Mouse (Mus musculus): ENCODE measurements around the gene Mief1. TPM values are rescaled to one million over a fixed set of nuclear protein-coding genes. Genes with fewer than 3 reads are reported as not detected.

Gene Mief1
- polyA plus RNA-seq (2014; fragmentation: Nextera tagmentation; extraction: Ambion mirVana): 41.8 and 47.3 TPM in 2 replicates

DNA sequence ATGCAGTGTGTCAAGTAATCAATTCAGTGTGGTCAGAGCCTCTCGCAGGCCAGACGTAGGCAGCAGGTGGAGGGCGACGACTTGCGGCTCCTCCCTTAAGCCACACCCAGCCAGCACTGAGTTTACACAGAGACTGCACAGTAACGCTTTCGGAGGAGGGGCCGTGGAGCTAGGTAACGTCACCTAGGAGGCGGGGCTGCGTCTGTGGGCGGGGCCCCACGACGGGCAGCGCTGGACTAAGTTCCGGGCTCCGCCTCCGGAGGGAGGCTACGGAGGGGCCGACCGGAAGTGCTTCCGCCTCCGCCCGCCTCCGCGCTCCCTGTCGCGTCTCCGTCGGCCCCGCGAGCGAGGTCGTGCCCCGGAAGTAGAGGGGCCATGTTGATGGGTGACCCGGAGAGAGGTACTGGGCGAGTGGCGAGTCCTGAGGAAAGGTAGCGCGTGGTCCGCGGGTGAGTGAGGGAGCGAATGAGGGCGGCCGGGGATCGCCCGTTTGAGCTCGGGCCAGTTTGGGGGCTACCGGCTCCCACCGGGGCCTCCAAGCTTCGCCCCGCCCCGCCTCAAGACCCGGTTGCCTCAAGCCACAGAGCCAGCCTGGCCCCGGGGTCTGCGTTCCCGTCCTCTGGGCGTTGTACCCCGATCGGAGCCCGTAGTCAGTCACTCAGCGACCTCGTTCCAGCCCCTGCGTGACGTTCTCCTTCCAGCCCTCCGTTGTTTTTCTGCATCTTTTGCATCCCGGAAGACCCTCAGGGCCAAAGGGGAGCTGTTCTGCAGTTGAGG is at the start of gene Mief1:
Mief1 (plus strand) TSS at position 286 of the 777 bp plus-strand sequence.
- Histone ChIP-seq H3K9ac (ENCODE audit: low read length) (peak within 1 kb of the TSS; percentile 81), H3K27me3 (ENCODE audit: control insufficient read depth, insufficient read depth, low read length) (no peaks in the 10 kb centered on the region), H3K4me3 (ENCODE audit: low read depth, low read length) (peak within 1 kb of the TSS; percentile 76), H3K4me2 (ENCODE audit: low read depth) (peak within 1 kb of the TSS; percentile 86), H3K9me3 (ENCODE audit: control insufficient read depth, low read length) (no peaks in the 10 kb centered on the region), H3K36me3 (ENCODE audit: control insufficient read depth, insufficient read depth, low read length) (peaks cover 2% of the 10 kb centered on the region; the same call in 1 of the 2 replicates), H3K4me1 (ENCODE audit: control insufficient read depth, insufficient read depth, low read length) (no peaks in the 10 kb centered on the region), H3K27ac (ENCODE audit: low read depth, low read length) (peak within 1 kb of the TSS; percentile 49)
- DNase-seq (ENCODE audit: low spot score) (peak; percentile 98), ATAC-seq (ENCODE audit: insufficient read depth, low FRiP score, low TSS enrichment) (peak; percentile 94)
- WGBS: under 1% methylated on average over 65 of the region's 67 CpGs

DNA sequence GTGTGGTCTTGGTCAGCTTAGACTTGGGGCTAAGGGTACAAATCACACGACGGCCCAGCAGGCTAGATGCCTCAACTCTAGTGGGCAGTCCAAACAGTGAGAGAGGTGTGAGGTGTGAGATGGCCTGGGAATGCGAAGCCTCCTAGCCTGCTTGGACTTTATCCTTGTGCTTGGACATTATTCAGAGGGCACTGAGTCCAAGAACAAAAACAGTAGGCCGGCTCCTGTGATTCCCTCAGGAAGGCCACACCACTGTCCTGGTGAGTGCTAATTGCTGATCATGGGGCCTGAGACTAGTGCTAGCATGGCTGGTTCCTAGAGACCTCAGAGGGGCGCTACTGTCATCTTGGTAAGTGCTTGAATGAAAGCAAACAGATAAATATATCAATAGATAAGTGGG is 44.9 kb upstream of the Mief1 start:
- Histone ChIP-seq H3K9ac (ENCODE audit: low read length) (no peak overlapping the region), H3K36me3 (ENCODE audit: control insufficient read depth, insufficient read depth, low read length) (no peaks in the 10 kb centered on the region), H3K27me3 (ENCODE audit: control insufficient read depth, insufficient read depth, low read length) (no peaks in the 10 kb centered on the region), H3K4me1 (ENCODE audit: control insufficient read depth, insufficient read depth, low read length) (no peaks in the 10 kb centered on the region), H3K9me3 (ENCODE audit: control insufficient read depth, low read length) (no peaks in the 10 kb centered on the region), H3K27ac (ENCODE audit: low read depth, low read length) (no peak overlapping the region), H3K4me3 (ENCODE audit: low read depth, low read length) (no peak overlapping the region), H3K4me2 (ENCODE audit: low read depth) (no peak overlapping the region)
- DNase-seq (ENCODE audit: low spot score) (no peak), ATAC-seq (ENCODE audit: insufficient read depth, low FRiP score, low TSS enrichment) (no peak)
- 77% methylated on average over 5 of the region's 5 CpGs for WGBS

DNA sequence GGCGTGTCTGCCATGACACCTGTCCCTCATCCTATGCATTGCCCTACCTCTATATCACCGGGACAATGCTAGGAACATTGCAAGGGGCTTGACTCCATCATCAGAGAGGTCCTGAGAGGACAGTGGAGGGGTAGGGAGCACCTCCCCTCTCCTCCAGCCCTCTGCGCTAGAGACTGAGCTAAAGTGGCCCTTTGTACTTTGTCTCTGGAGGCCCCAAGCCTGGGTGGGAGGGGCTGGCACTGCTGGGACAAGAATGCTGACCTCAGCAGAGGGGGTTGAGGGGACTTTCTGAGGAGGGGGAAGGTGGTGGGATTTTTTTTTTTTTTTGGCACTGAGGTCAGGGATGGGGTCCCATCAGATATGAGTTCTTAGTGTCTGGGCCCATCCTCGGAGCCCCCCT is 43.7 kb upstream of the Mief1 start:
- 72% methylated on average over 4 of the region's 4 CpGs for WGBS
- H3K27ac ChIP-seq (ENCODE audit: low read depth, low read length): no peak overlapping the region

DNA sequence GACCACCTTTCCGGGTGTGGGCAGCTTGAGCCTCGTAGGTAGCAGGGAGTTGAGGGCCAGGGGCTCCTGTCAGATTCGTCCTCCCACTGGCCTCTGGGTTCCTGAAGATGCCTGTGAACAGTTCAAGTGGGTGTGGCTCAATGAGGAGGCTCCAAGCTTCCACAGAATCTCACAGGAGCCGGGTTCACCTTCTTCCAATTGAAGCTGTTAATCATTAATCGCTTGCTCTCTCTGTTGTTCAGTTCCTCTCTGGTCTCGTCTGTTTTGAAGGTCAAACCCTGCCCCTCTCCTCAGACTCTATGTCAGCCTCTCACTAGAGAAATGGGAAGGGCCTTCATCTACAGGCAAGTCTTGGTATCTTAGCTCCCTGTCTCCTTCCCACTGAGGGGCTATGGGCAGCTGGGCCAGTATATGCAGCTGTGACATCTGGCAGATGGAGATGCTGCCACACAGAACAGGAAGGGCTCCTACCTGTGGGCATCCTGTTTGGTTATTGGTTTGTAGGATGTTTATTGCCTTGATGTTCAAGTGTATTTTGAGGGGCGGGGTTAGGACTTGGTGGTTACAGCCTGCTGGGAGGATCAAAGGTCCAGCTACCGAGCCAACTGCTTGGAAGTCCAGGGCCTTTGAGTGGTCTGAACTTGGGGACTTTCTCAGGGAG is 42.1 kb upstream of the Mief1 start:
- Histone ChIP-seq H3K4me1 (ENCODE audit: control insufficient read depth, insufficient read depth, low read length) (no peaks in the 10 kb centered on the region), H3K36me3 (ENCODE audit: control insufficient read depth, insufficient read depth, low read length) (no peaks in the 10 kb centered on the region), H3K4me3 (ENCODE audit: low read depth, low read length) (no peak overlapping the region), H3K9me3 (ENCODE audit: control insufficient read depth, low read length) (no peaks in the 10 kb centered on the region), H3K27ac (ENCODE audit: low read depth, low read length) (no peak overlapping the region), H3K4me2 (ENCODE audit: low read depth) (no peak overlapping the region), H3K9ac (ENCODE audit: low read length) (no peak overlapping the region), H3K27me3 (ENCODE audit: control insufficient read depth, insufficient read depth, low read length) (no peaks in the 10 kb centered on the region)
- WGBS: 62% methylated on average over 8 of the region's 8 CpGs
- no peak for DNase-seq (ENCODE audit: low spot score)
- no peak for ATAC-seq (ENCODE audit: insufficient read depth, low FRiP score, low TSS enrichment)

More for the DNA sequence above, 43.7 kb upstream of the Mief1 start:
- Histone ChIP-seq H3K4me2 (ENCODE audit: low read depth) (no peak overlapping the region), H3K4me1 (ENCODE audit: control insufficient read depth, insufficient read depth, low read length) (no peaks in the 10 kb centered on the region), H3K27me3 (ENCODE audit: control insufficient read depth, insufficient read depth, low read length) (no peaks in the 10 kb centered on the region), H3K36me3 (ENCODE audit: control insufficient read depth, insufficient read depth, low read length) (no peaks in the 10 kb centered on the region), H3K9ac (ENCODE audit: low read length) (no peak overlapping the region), H3K9me3 (ENCODE audit: control insufficient read depth, low read length) (no peaks in the 10 kb centered on the region), H3K4me3 (ENCODE audit: low read depth, low read length) (no peak overlapping the region)
- ATAC-seq (ENCODE audit: insufficient read depth, low FRiP score, low TSS enrichment) (no peak), DNase-seq (ENCODE audit: low spot score) (no peak)

- 84% methylated on average over 6 of the region's 6 CpGs for WGBS
- no peak overlapping the region for H3K4me3 ChIP-seq (ENCODE audit: low read depth, low read length)
- H3K9ac ChIP-seq (ENCODE audit: low read length): no peak overlapping the region
- H3K27ac ChIP-seq (ENCODE audit: low read depth, low read length): no peak overlapping the region
- no peaks in the 10 kb centered on the region for H3K36me3 ChIP-seq (ENCODE audit: control insufficient read depth, insufficient read depth, low read length)
- no peaks in the 10 kb centered on the region for H3K9me3 ChIP-seq (ENCODE audit: control insufficient read depth, low read length)
- H3K27me3 ChIP-seq (ENCODE audit: control insufficient read depth, insufficient read depth, low read length): no peaks in the 10 kb centered on the region
- no peak for DNase-seq (ENCODE audit: low spot score)
- no peak overlapping the region for H3K4me2 ChIP-seq (ENCODE audit: low read depth)
- ATAC-seq (ENCODE audit: insufficient read depth, low FRiP score, low TSS enrichment): no peak
- H3K4me1 ChIP-seq (ENCODE audit: control insufficient read depth, insufficient read depth, low read length): no peaks in the 10 kb centered on the region
Measured at GRCm38 (mm10) chr15:80192246-80192585, 41.6 kb upstream of the Mief1 start.

GRCm38 (mm10) chr15:80192847-80193246 is 41.0 kb upstream of the Mief1 start:
- no peak overlapping the region for H3K4me3 ChIP-seq (ENCODE audit: low read depth, low read length)
- WGBS: 94% methylated on average over 7 of the region's 7 CpGs
- no peak for DNase-seq (ENCODE audit: low spot score)
- H3K4me2 ChIP-seq (ENCODE audit: low read depth): no peak overlapping the region
- no peaks in the 10 kb centered on the region for H3K9me3 ChIP-seq (ENCODE audit: control insufficient read depth, low read length)
- H3K9ac ChIP-seq (ENCODE audit: low read length): no peak overlapping the region
- H3K27me3 ChIP-seq (ENCODE audit: control insufficient read depth, insufficient read depth, low read length): no peaks in the 10 kb centered on the region
- H3K27ac ChIP-seq (ENCODE audit: low read depth, low read length): no peak overlapping the region
- H3K36me3 ChIP-seq (ENCODE audit: control insufficient read depth, insufficient read depth, low read length): no peaks in the 10 kb centered on the region
- no peaks in the 10 kb centered on the region for H3K4me1 ChIP-seq (ENCODE audit: control insufficient read depth, insufficient read depth, low read length)
- no peak for ATAC-seq (ENCODE audit: insufficient read depth, low FRiP score, low TSS enrichment)

DNA sequence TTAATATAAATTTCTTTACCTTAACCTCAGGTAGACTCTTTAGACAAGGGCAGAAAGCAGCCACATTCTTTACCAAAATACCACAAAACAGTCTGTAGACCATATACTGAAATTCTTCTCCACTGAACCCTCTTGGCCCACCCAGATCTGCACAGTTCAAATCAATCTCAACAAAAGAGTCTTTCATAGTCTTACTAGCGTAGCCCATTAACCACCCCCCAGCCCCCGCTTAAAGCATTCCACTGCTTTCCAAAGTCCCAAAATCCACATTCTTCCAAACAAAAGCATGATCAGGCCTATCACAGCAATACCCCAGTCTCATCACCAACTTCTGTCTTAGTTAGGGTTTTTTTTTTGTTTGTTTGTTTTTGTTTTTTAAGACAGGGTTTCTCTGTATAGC is 34.3 kb upstream of the Mief1 start:
- DNase-seq (ENCODE audit: low spot score) (no peak), ATAC-seq (ENCODE audit: insufficient read depth, low FRiP score, low TSS enrichment) (no peak)
- Histone ChIP-seq H3K27me3 (ENCODE audit: control insufficient read depth, insufficient read depth, low read length) (no peaks in the 10 kb centered on the region), H3K4me3 (ENCODE audit: low read depth, low read length) (no peak overlapping the region), H3K27ac (ENCODE audit: low read depth, low read length) (no peak overlapping the region), H3K9ac (ENCODE audit: low read length) (no peak overlapping the region), H3K4me2 (ENCODE audit: low read depth) (no peak overlapping the region), H3K9me3 (ENCODE audit: control insufficient read depth, low read length) (no peaks in the 10 kb centered on the region), H3K36me3 (ENCODE audit: control insufficient read depth, insufficient read depth, low read length) (no peaks in the 10 kb centered on the region), H3K4me1 (ENCODE audit: control insufficient read depth, insufficient read depth, low read length) (no peaks in the 10 kb centered on the region)
- 41% methylated on average over 2 of the region's 2 CpGs for WGBS

- 88% methylated on average over 6 of the region's 6 CpGs for WGBS
- DNase-seq (ENCODE audit: low spot score) (no peak), ATAC-seq (ENCODE audit: insufficient read depth, low FRiP score, low TSS enrichment) (no peak)
- Histone ChIP-seq H3K27ac (ENCODE audit: low read depth, low read length) (no peak overlapping the region), H3K9me3 (ENCODE audit: control insufficient read depth, low read length) (no peaks in the 10 kb centered on the region), H3K36me3 (ENCODE audit: control insufficient read depth, insufficient read depth, low read length) (no peaks in the 10 kb centered on the region), H3K4me1 (ENCODE audit: control insufficient read depth, insufficient read depth, low read length) (no peaks in the 10 kb centered on the region), H3K27me3 (ENCODE audit: control insufficient read depth, insufficient read depth, low read length) (no peaks in the 10 kb centered on the region), H3K4me2 (ENCODE audit: low read depth) (no peak overlapping the region), H3K9ac (ENCODE audit: low read length) (no peak overlapping the region), H3K4me3 (ENCODE audit: low read depth, low read length) (no peak overlapping the region)
Measured at GRCm38 (mm10) chr15:80202111-80202775, 31.6 kb upstream of the Mief1 start.

Measured in neural tube, embryonic 11.5 days (tissue).